Mouse (Mus musculus): ENCODE measurements around the gene Zfp184. TPM values are rescaled to one million over a fixed set of nuclear protein-coding genes. Genes with fewer than 3 reads are reported as not detected.

The Zfp184 gene
- polyA plus RNA-seq, 2 experiments: 8.3 to 12.7 TPM

GRCm38 (mm10) chr13:21943644-21944043 is 1.2 kb upstream of the Zfp184 start:
- no peaks in the 10 kb centered on the region for H3K9me3 ChIP-seq (ENCODE audit: control insufficient read depth, low read length)
- 80% methylated on average over 1 of the region's 1 CpGs for WGBS

GRCm38 (mm10) chr13:21944592-21944925 is 335 bp upstream of the Zfp184 start:
- H3K27me3 ChIP-seq (ENCODE audit: control insufficient read depth, insufficient read depth, low read length): no peaks in the 10 kb centered on the region
- WGBS: 0% methylated on average over 7 of the region's 7 CpGs
- peaks cover 6% of the 10 kb centered on the region; the same call in 1 of the 2 replicates for H3K4me1 ChIP-seq (ENCODE audit: control insufficient read depth, insufficient read depth, low read length)
- H3K27ac ChIP-seq (replicated peaks; ENCODE audit: low read depth, low read length): no peak overlapping the region; the same call in 1 of the 2 replicates
- no peaks in the 10 kb centered on the region for H3K9me3 ChIP-seq (ENCODE audit: control insufficient read depth, low read length)
- ATAC-seq (ENCODE audit: low FRiP score, low read depth): peak; percentile 31
- no peak for DNase-seq (ENCODE audit: low spot score)
- peak overlapping the region; percentile 83 for H3K9ac ChIP-seq (ENCODE audit: low read depth, low read length, severe bottlenecking)
- 0 out of 2 replicates have a peak, but pooled peaks have one; percentile 4 for TF ChIP-seq POLR2A (IDR thresholded peaks at IDR 0.05; ENCODE audit: borderline replicate concordance, extremely low read depth, insufficient read depth, insufficient read length)
- H3K4me2 ChIP-seq (replicated peaks; ENCODE audit: low read depth, low read length, severe bottlenecking): peak overlapping the region; percentile 60
- peak overlapping the region; percentile 61 for H3K4me3 ChIP-seq (replicated peaks; ENCODE audit: low read length)
- H3K36me3 ChIP-seq (ENCODE audit: control insufficient read depth, insufficient read depth, low read length): peaks cover 9% of the 10 kb centered on the region

More at GRCm38 (mm10) chr13:21943644-21944043, 1.2 kb upstream of the Zfp184 start:
- Histone ChIP-seq H3K4me1 (ENCODE audit: control insufficient read depth, insufficient read depth, low read length) (peaks cover 6% of the 10 kb centered on the region; the same call in 1 of the 2 replicates), H3K36me3 (ENCODE audit: control insufficient read depth, insufficient read depth, low read length) (peaks cover under 1% of the 10 kb centered on the region), H3K4me3 (replicated peaks; ENCODE audit: low read length) (no peak overlapping the region), H3K27me3 (ENCODE audit: control insufficient read depth, insufficient read depth, low read length) (no peaks in the 10 kb centered on the region), H3K4me2 (replicated peaks; ENCODE audit: low read depth, low read length, severe bottlenecking) (no peak overlapping the region), H3K9ac (ENCODE audit: low read depth, low read length, severe bottlenecking) (no peak overlapping the region), H3K27ac (replicated peaks; ENCODE audit: low read depth, low read length) (no peak overlapping the region)
- DNase-seq (ENCODE audit: low spot score) (no peak), ATAC-seq (ENCODE audit: low FRiP score, low read depth) (no peak)
- TF ChIP-seq POLR2A (IDR thresholded peaks at IDR 0.05; ENCODE audit: borderline replicate concordance, extremely low read depth, insufficient read depth, insufficient read length): no peak

DNA sequence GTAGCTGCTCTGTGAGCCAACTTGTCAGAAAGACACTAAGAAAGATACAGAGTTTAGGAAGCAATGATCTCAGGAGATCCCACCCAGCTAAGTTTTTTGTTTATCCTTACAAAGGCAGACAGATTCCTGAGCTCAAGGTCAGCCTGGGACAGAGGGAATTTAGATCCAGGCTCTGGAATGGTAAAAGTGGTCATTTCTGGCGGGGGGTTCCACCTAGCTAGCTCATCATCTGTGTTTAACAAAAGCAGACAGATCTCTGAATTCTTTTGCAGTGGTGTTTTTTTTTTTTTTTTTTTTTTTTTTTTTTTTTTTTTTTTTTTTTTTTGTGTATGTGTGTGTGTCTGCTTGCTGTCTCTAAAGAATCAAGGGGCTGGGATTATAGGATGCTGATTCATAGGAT is 24.4 kb downstream of the Zfp184 start:
- Histone ChIP-seq H3K9me3 (ENCODE audit: control insufficient read depth, low read length) (no peaks in the 10 kb centered on the region), H3K4me2 (replicated peaks; ENCODE audit: low read depth, low read length, severe bottlenecking) (no peak overlapping the region), H3K9ac (ENCODE audit: low read depth, low read length, severe bottlenecking) (no peak overlapping the region), H3K36me3 (ENCODE audit: control insufficient read depth, insufficient read depth, low read length) (no peaks in the 10 kb centered on the region), H3K4me1 (ENCODE audit: control insufficient read depth, insufficient read depth, low read length) (no peaks in the 10 kb centered on the region), H3K4me3 (replicated peaks; ENCODE audit: low read length) (no peak overlapping the region), H3K27ac (replicated peaks; ENCODE audit: low read depth, low read length) (no peak overlapping the region), H3K27me3 (ENCODE audit: control insufficient read depth, insufficient read depth, low read length) (no peaks in the 10 kb centered on the region)
- WGBS: 40% methylated on average over 1 of the region's 1 CpGs
- DNase-seq (ENCODE audit: low spot score) (no peak), ATAC-seq (ENCODE audit: low FRiP score, low read depth) (no peak)
- no peak for TF ChIP-seq POLR2A (IDR thresholded peaks at IDR 0.05; ENCODE audit: borderline replicate concordance, extremely low read depth, insufficient read depth, insufficient read length)

DNA sequence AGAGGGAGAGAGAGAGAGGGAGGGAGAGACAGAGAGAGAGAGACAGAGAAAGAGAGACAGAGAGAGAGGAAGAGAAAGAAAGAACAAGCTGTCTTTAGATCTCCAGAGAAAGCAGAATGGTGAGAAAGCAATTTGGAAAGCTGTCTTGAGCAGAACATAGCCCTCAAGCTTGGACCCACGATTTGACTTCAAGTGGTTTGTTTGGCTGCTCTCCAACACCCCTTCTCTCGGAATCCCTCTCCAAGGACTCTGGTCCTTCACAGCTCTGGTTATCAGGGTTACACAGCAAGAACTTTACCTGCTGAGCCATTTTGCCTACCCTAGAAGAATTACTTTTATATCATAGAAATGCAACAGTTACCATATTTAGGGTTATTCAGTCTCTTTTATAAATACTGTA is 24.9 kb downstream of the Zfp184 start:
- Histone ChIP-seq H3K9me3 (ENCODE audit: control insufficient read depth, low read length) (no peaks in the 10 kb centered on the region), H3K36me3 (ENCODE audit: control insufficient read depth, insufficient read depth, low read length) (no peaks in the 10 kb centered on the region), H3K27me3 (ENCODE audit: control insufficient read depth, insufficient read depth, low read length) (no peaks in the 10 kb centered on the region), H3K4me1 (ENCODE audit: control insufficient read depth, insufficient read depth, low read length) (no peaks in the 10 kb centered on the region), H3K9ac (ENCODE audit: low read depth, low read length, severe bottlenecking) (no peak overlapping the region), H3K4me3 (replicated peaks; ENCODE audit: low read length) (no peak overlapping the region), H3K27ac (replicated peaks; ENCODE audit: low read depth, low read length) (no peak overlapping the region), H3K4me2 (replicated peaks; ENCODE audit: low read depth, low read length, severe bottlenecking) (no peak overlapping the region)
- TF ChIP-seq POLR2A (IDR thresholded peaks at IDR 0.05; ENCODE audit: borderline replicate concordance, extremely low read depth, insufficient read depth, insufficient read length): no peak
- ATAC-seq (ENCODE audit: low FRiP score, low read depth): no peak
- DNase-seq (ENCODE audit: low spot score): no peak
- 47% methylated on average over 2 of the region's 2 CpGs for WGBS

DNA sequence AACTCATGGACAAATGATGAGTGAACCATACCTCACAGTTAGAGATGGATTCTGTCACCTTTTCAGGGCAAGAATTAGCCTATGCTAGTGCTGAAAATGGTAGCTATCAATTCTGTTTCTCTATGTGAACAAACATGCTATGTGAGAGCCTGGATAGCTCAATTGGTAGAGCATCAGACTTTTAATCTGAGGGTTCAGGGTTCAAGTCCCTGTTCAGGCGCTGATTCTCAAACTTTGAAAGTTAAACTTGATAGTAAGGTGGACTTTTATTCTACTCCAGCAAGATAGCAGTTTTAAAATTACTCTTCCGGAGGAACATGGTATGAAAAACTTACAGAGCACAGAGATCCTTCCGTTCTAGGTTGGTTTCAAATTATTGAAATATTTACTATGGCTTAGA is 26.7 kb downstream of the Zfp184 start:
- Histone ChIP-seq H3K27ac (replicated peaks; ENCODE audit: low read depth, low read length) (no peak overlapping the region), H3K4me2 (replicated peaks; ENCODE audit: low read depth, low read length, severe bottlenecking) (no peak overlapping the region), H3K4me1 (ENCODE audit: control insufficient read depth, insufficient read depth, low read length) (no peaks in the 10 kb centered on the region), H3K9me3 (ENCODE audit: control insufficient read depth, low read length) (no peaks in the 10 kb centered on the region), H3K9ac (ENCODE audit: low read depth, low read length, severe bottlenecking) (no peak overlapping the region), H3K36me3 (ENCODE audit: control insufficient read depth, insufficient read depth, low read length) (no peaks in the 10 kb centered on the region), H3K27me3 (ENCODE audit: control insufficient read depth, insufficient read depth, low read length) (no peaks in the 10 kb centered on the region), H3K4me3 (replicated peaks; ENCODE audit: low read length) (no peak overlapping the region)
- ATAC-seq (ENCODE audit: low FRiP score, low read depth): no peak
- TF ChIP-seq POLR2A (IDR thresholded peaks at IDR 0.05; ENCODE audit: borderline replicate concordance, extremely low read depth, insufficient read depth, insufficient read length): no peak
- no peak for DNase-seq (ENCODE audit: low spot score)
- WGBS: 31% methylated on average over 3 of the region's 3 CpGs
